Mouse (Mus musculus) ES-Bruce4 (cell line): ENCODE results near the gene Thpo.

ENCODE experiments used
- CTCF ChIP-seq: IDR thresholded peaks from one replicate; pipeline ENCODE4 v1.8.1; 2011; ENCODE audit warnings: low read depth, low read length
- EP300 ChIP-seq: IDR thresholded peaks from 2 replicates; pipeline ENCODE4 v1.6.1; 2011; ENCODE audit warnings: low read depth, low read length; ENCODE audit not compliant: insufficient read depth
- POLR2A ChIP-seq: IDR thresholded peaks from one replicate; pipeline ENCODE4 v1.8.1; 2011; ENCODE audit warnings: low read length; ENCODE audit not compliant: insufficient read depth

- no peak for TF ChIP-seq CTCF
- TF ChIP-seq POLR2A, result no peak
- TF ChIP-seq EP300, result no peak
These were observed 17.5 kb downstream of the Thpo start for GRCm38 (mm10) chr16:20716841-20717180.
